Mouse (Mus musculus) megakaryocyte-erythroid progenitor cell, adult 5-6 weeks (primary cell): Measurements from ENCODE around the gene Pramel5. TPM values are rescaled to one million over a fixed set of nuclear protein-coding genes. Genes with fewer than 3 reads are reported as not detected.
"Not testable (repeated sequence)": the region's sequence is repeated elsewhere in the genome, so short reads cannot be mapped to it uniquely, and the experiment has no call there.

Source experiments
- ATAC-seq: replicated peaks from 2 replicates; pipeline ENCODE4 v1.8.0; 2016; ENCODE audit warnings: mild to moderate bottlenecking, inconsistent platforms; ENCODE audit not compliant: severe bottlenecking, poor library complexity, low FRiP score, low TSS enrichment
- total RNA-seq, 2 experiments: library from RNA; stranded (forward) in 1 of 2; stranded (reverse) in 1 of 2; fragments of 200-1000, 215-1000 nt in 1 of 2; fragments of >200 nt in 1 of 2; fragmentation: Nextera tagmentation in 1 of 2; gene quantifications; 2 replicates each; pipeline ENCODE4 v1.2.3; 2014 to 2017

Gene Pramel5
- total RNA-seq (2014; fragmentation: Nextera tagmentation) = not detected in 2 replicates
- total RNA-seq (2017) = not detected in 2 replicates

DNA sequence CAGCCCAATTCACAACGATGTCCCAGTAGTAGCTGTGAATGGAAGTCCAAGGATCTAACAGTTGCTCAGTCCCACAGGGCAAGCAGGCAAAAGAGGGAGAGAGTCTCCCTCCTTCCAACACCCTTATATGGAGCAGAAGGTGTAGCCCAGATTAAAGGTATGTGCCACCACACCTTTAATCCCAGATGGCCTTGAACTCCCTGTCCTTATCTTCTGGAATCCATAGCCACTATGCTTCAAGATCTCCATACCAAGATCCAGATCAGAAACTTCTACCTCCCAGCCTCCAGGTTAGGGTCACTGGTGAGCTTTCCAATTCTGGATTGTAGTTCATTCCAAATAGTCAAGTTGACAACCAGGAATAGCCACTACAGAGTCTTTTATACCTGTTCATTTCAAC lies at the start of gene Pramel5:
Pramel5 (minus strand) TSS at position 101 of the 400 bp plus-strand sequence.
- ATAC-seq = not testable (repeated sequence)

DNA sequence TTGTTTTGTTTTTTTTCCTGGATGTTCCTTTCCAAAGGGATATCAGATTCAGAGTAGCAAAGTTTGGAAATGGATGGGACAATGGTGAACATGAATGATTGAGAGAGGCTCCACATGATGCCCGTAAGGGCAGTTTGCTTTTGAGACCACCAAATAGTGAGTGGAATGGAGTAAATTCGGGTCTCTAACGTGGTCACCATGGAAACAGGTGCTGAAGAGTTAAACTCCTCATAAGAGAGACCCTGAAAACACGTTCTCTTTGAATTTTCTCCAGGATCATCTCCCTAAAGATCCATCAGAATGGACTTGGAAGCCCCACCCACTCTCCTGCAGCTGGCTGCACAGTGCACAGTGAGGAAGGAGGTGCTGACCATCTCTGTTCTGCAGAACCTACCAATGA lies 49.7 kb upstream of the Pramel5 start, which contains the start of gene Gm13128:
Gm13128 (plus strand) TSS at position 301 of the 400 bp plus-strand sequence.
- not testable (repeated sequence) for ATAC-seq

DNA sequence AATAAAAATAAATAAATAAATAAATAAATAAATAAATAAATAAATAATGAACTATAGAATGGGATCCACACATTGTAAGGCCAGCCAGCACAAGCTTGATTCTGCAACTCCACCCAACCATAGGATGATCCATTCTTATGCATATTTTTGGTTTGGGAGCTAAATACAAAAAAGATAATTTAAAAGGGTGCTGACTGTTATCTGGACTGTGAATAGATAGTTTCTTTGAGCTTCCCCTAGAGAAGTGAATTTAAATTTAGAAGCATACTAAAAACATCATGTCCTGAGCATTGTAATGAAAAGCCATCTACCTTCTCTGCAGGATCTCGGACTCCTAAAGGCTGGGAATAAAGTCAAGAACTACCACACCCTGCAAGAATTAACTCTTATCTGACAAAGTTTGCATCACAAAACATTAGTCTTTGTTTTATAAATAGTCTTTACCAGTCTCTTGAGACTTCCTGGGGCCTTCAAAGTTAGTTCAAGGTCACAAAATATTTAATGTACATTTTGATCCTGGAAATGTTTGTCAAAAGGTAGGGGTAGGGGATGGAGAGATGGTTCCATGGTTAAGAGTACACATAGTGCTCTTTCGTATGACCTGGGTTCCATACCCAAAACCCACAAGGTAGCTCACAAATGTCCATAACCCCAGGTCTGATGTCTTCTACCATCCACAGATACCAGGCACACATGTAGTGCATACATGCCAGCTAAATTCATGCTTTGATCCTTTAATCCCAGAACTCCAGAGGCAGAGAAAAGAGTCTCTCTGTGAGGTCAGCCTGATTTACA lies 32.6 kb upstream of the Pramel5 start:
- not testable (repeated sequence) for ATAC-seq

DNA sequence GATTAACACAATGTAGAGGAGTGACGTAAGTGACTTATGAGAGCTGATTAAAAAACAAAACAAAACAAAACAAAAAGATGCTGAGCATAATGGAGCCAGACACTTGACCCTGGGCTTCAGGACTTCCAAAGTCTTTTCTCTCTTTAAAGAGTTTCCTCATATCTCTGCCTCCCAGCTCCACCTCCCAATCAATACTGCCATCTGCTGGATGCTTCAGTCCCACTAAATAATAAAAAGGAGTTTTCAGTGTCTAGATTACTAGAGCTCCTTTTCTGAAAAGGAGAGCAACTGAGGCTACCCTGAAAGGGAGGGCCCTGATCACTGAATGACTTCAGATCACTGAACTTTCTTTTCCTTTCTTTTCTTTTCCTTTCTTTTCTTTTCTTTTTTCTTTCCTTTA lies 19.1 kb upstream of the Pramel5 start:
- not testable (repeated sequence) for ATAC-seq

DNA sequence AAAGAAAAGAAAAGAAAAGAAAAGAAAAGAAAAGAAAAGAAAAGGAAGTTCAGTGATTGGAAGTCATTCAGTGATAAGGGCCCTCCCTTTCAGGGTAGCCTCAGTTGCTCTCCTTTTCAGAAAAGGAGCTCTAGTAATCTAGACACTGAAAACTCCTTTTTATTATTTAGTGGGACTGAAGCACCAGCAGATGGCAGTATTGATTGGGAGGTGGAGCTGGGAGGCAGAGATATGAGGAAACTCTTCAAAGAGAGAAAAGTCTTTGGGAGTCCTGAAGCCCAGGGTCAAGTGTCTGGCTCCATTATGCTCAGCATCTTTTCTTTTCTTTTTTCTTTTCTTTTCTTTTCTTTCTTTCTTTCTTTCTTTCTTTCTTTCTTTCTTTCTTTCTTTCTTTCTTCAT lies 25.5 kb downstream of the Pramel5 start:
- ATAC-seq = not testable (repeated sequence)

Other genes starting within 250 kb of the Pramel5 start
- not detected in 2 replicates for gene Pramel4, start 221.4 kb downstream of the Pramel5 start, total RNA-seq (2014; fragmentation: Nextera tagmentation)
- not detected in 2 replicates for gene Pramel4, start 221.4 kb downstream of the Pramel5 start, total RNA-seq (2017)
- gene Gm13102, start 174.0 kb downstream of the Pramel5 start, total RNA-seq (2014; fragmentation: Nextera tagmentation) = not detected in 2 replicates
- not detected in 2 replicates for gene Gm13102, start 174.0 kb downstream of the Pramel5 start, total RNA-seq (2017)
- not detected in 2 replicates for gene Oog3, start 117.8 kb downstream of the Pramel5 start, total RNA-seq (2014; fragmentation: Nextera tagmentation)
- not detected in 2 replicates for gene Oog3, start 117.8 kb downstream of the Pramel5 start, total RNA-seq (2017)
- gene Oog2, start 89.8 kb downstream of the Pramel5 start, total RNA-seq (2014; fragmentation: Nextera tagmentation) = not detected in 2 replicates
- gene Oog2, start 89.8 kb downstream of the Pramel5 start, total RNA-seq (2017) = not detected in 2 replicates
- gene C87977, start 67.2 kb downstream of the Pramel5 start, total RNA-seq (2014; fragmentation: Nextera tagmentation) = not detected in 2 replicates
- gene C87977, start 67.2 kb downstream of the Pramel5 start, total RNA-seq (2017) = not detected in 2 replicates
- gene Gm13128, start 49.8 kb upstream of the Pramel5 start, total RNA-seq (2014; fragmentation: Nextera tagmentation) = not detected in 2 replicates
- gene Gm13128, start 49.8 kb upstream of the Pramel5 start, total RNA-seq (2017) = not detected in 2 replicates
- gene Gm13119, start 77.5 kb upstream of the Pramel5 start, total RNA-seq (2014; fragmentation: Nextera tagmentation) = not detected in 2 replicates
- gene Gm13119, start 77.5 kb upstream of the Pramel5 start, total RNA-seq (2017) = not detected in 2 replicates
- gene Pramef20, start 97.4 kb upstream of the Pramel5 start, total RNA-seq (2014; fragmentation: Nextera tagmentation) = not detected in 2 replicates
- not detected in 2 replicates for gene Pramef20, start 97.4 kb upstream of the Pramel5 start, total RNA-seq (2017)
- not detected in 2 replicates for gene Pramef12, start 128.0 kb upstream of the Pramel5 start, total RNA-seq (2014; fragmentation: Nextera tagmentation)
- gene Pramef12, start 128.0 kb upstream of the Pramel5 start, total RNA-seq (2017) = not detected in 2 replicates
- not detected in 2 replicates for gene 1700012P22Rik, start 158.3 kb upstream of the Pramel5 start, total RNA-seq (2014; fragmentation: Nextera tagmentation)
- gene 1700012P22Rik, start 158.3 kb upstream of the Pramel5 start, total RNA-seq (2017) = not detected in 2 replicates
- not detected in 2 replicates for gene Gm9944, start 172.8 kb upstream of the Pramel5 start, total RNA-seq (2014; fragmentation: Nextera tagmentation)
- not detected in 2 replicates for gene Gm9944, start 172.8 kb upstream of the Pramel5 start, total RNA-seq (2017)
- not detected in 2 replicates for gene Aadacl3, start 183.3 kb upstream of the Pramel5 start, total RNA-seq (2014; fragmentation: Nextera tagmentation)
- not detected in 2 replicates for gene Aadacl3, start 183.3 kb upstream of the Pramel5 start, total RNA-seq (2017)
- gene 9430007A20Rik, start 239.3 kb upstream of the Pramel5 start, total RNA-seq (2014; fragmentation: Nextera tagmentation) = not detected in 2 replicates
- gene 9430007A20Rik, start 239.3 kb upstream of the Pramel5 start, total RNA-seq (2017) = not detected in 2 replicates